Mouse (Mus musculus): ENCODE measurements at regions not wholly inside any gene's neighbourhood (a gene's known extent, or its start where the extent isn't known, plus 50 kb on each side); places are given as distances from the start of the nearest gene placed in this dataset.
"Not testable (repeated sequence)": the region's sequence is repeated elsewhere in the genome, so short reads cannot be mapped to it uniquely, and the experiment has no call there.

GRCm38 (mm10) chr17:49281344-49281743 lies 146.8 kb upstream of the Mocs1 start:
- no peak for DNase-seq

GRCm38 (mm10) chr17:49282498-49282897 lies 145.7 kb upstream of the Mocs1 start:
- no peak for DNase-seq

- no peak for DNase-seq
Observed at GRCm38 (mm10) chr17:49283491-49283890, 144.7 kb upstream of the Mocs1 start.

- DNase-seq, result no peak
Observed at GRCm38 (mm10) chr17:49291636-49292035, 136.5 kb upstream of the Mocs1 start.

GRCm38 (mm10) chr17:49304461-49304860 lies 123.7 kb upstream of the Mocs1 start:
- no peak for DNase-seq

GRCm38 (mm10) chr17:49305116-49305515 lies 123.0 kb upstream of the Mocs1 start:
- peak; percentile 44 for DNase-seq

GRCm38 (mm10) chr17:49309079-49309478 lies 119.1 kb upstream of the Mocs1 start:
- DNase-seq, result peak; percentile 47

- DNase-seq, result no peak
Observed at GRCm38 (mm10) chr17:49314196-49314595, 114.0 kb upstream of the Mocs1 start.

GRCm38 (mm10) chr17:49327524-49327923 lies 100.6 kb upstream of the Mocs1 start:
- no peak for DNase-seq

GRCm38 (mm10) chr17:49335318-49335717 lies 92.8 kb upstream of the Mocs1 start:
- no peak for DNase-seq

- no peak for DNase-seq
Observed at GRCm38 (mm10) chr17:49337881-49338280, 90.3 kb upstream of the Mocs1 start.

- no peak for DNase-seq
Observed at GRCm38 (mm10) chr17:49342636-49343035, 85.5 kb upstream of the Mocs1 start.

- no peak for DNase-seq
Observed at GRCm38 (mm10) chr17:49346701-49347100, 81.5 kb upstream of the Mocs1 start.

GRCm38 (mm10) chr17:49349328-49349727 lies 78.8 kb upstream of the Mocs1 start:
- DNase-seq, result no peak

GRCm38 (mm10) chr17:49359212-49359611 lies 69.0 kb upstream of the Mocs1 start:
- DNase-seq, result no peak

- DNase-seq, result not testable (repeated sequence)
Observed at GRCm38 (mm10) chr17:49360251-49360650, 67.9 kb upstream of the Mocs1 start.

- DNase-seq, result no peak
Observed at GRCm38 (mm10) chr17:49367791-49368190, 60.4 kb upstream of the Mocs1 start.

GRCm38 (mm10) chr17:49368476-49369269 lies 59.5 kb upstream of the Mocs1 start:
- DNase-seq, result no peak

- DNase-seq, result no peak
Observed at GRCm38 (mm10) chr17:49377626-49378025, 50.5 kb upstream of the Mocs1 start.
